Mouse (Mus musculus): ENCODE measurements around the gene Sh3bp5l. TPM values are rescaled to one million over a fixed set of nuclear protein-coding genes. Genes with fewer than 3 reads are reported as not detected.
"Not testable (repeated sequence)": the region's sequence is repeated elsewhere in the genome, so short reads cannot be mapped to it uniquely, and the experiment has no call there.

Sh3bp5l gene
- total RNA-seq (2018; cell fraction: chromatin; rRNA removed) = 10 to 100 TPM in 15 of 26 experiments, 1 to 10 TPM in 11; 1.2 to 27.2 (median 12.7) TPM
- total RNA-seq (2018; cell fraction: cytosol; rRNA removed) = 10 to 100 TPM in 8 of 26 experiments, 1 to 10 TPM in 18; 3.8 to 14.7 (median 7.7) TPM
- total RNA-seq (2018; cell fraction: nucleus; rRNA removed) = 10 to 100 TPM in 12 of 26 experiments, 1 to 10 TPM in 14; 3.1 to 21.4 (median 9.1) TPM
- 6.4 to 11.1 TPM (median 8.6 TPM) in 3 replicates for polyA plus RNA-seq (2018)

GRCm38 (mm10) chr11:58330276-58331148 is at the start of gene Sh3bp5l, which contains the start of gene Zfp672:
TSS of gene Sh3bp5l (plus strand) at chr11:58330724.
TSS of gene Zfp672 (minus strand) at chr11:58330339.
- WGBS (ENCODE audit: missing documents) = under 1% methylated on average over 52 of the region's 52 CpGs
- 0 out of 2 replicates have a peak, but pooled peaks cover 6% of the 10 kb centered on the region for H3K36me3 ChIP-seq (ENCODE audit: inconsistent target)
- H3K79me2 ChIP-seq (ENCODE audit: inconsistent target) = peaks cover 87% of the 10 kb centered on the region
- H3K27ac ChIP-seq = peak within 1 kb of the TSS; percentile 90
- H3K4me3 ChIP-seq (ENCODE audit: inconsistent target) = peak within 1 kb of the TSS; percentile 100

GRCm38 (mm10) chr11:58281970-58282496 is 48.5 kb upstream of the Sh3bp5l start:
- no peaks in the 10 kb centered on the region for H3K79me2 ChIP-seq (ENCODE audit: inconsistent target)
- no peaks in the 10 kb centered on the region for H3K36me3 ChIP-seq (ENCODE audit: inconsistent target)
- WGBS (ENCODE audit: missing documents) = 47% methylated on average over 13 of the region's 13 CpGs
- no peak overlapping the region for H3K27ac ChIP-seq
- H3K4me3 ChIP-seq (ENCODE audit: inconsistent target) = no peak overlapping the region

DNA sequence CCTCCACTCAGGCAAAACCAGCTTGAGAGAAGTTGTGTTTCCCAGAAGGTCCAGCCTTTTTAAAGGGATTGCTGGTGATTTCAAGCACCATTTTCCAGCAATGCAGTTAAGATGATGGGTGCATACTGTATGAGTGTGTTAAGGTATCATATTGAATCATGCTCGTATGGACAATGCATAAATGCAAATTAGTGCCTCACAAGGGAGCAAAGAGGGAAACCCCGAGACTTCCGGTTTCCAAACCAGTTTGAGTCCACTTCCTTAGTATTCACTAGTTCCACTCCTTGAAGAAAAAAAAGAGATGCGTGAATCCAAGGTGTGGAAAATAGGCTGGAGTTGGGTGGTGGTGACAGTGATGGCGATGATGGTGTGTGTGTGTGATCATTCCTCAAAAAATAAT is 48.0 kb upstream of the Sh3bp5l start:
- no peaks in the 10 kb centered on the region for H3K79me2 ChIP-seq (ENCODE audit: inconsistent target)
- no peak overlapping the region for H3K27ac ChIP-seq
- no peaks in the 10 kb centered on the region for H3K36me3 ChIP-seq (ENCODE audit: inconsistent target)
- 46% methylated on average over 5 of the region's 5 CpGs for WGBS (ENCODE audit: missing documents)
- no peak overlapping the region for H3K4me3 ChIP-seq (ENCODE audit: inconsistent target)

DNA sequence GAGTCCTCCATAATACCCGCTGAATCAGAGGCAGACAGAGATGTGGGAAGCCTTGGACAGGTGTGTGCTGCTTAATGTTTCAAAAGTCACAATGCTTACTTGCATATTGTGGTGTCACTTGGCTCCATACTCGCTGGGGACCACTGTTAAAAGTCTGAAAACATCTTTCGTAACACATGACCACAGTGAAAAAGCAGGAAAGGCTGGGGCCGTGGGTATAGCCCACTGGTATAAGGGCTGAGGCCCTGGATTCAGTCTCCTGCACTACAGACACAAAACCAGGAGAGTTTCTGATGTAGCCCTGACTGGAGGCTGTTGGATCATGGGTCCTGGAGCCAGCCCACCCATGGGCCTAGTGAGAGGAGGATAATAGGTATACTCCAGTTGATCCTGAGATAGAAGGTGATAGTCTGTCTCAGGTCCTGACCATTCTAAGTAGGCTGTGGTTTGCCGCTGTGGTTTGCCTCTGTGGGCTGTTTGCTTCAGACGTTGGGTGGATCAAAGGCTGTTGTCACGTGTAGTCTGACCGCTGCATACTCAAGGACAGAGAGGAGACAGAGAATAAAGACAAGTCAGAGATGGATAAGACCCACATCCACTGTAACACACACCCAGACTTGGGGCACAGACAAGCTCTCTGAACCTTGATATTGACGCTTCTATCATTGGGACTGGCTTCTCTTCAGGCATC is 40.4 kb upstream of the Sh3bp5l start:
- Histone ChIP-seq H3K79me2 (ENCODE audit: inconsistent target) (no peaks in the 10 kb centered on the region), H3K27ac (no peak overlapping the region), H3K4me3 (ENCODE audit: inconsistent target) (no peak overlapping the region), H3K36me3 (ENCODE audit: inconsistent target) (no peaks in the 10 kb centered on the region)
- whole genome bisulfite sequencing (ENCODE audit: missing documents) = 21% methylated on average over 9 of the region's 9 CpGs

DNA sequence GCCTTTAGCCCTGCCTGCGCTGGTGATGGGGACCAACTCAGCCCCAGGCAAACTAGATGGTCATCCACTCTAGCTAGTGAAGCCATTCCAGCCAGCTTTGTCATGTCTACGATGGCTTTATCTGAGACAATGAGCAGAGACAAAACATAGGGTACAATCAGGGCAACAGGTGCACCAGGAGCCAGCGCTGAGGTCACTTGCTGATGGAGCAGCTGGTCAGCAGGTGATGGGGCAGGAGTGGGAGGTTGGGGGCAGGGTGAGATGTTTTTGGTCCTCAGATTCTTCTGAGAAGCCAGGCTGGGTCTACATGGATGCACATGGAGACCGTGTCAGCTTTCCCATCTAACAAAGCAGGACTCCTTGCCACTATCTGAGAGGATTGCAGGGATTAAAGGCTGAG is 39.7 kb upstream of the Sh3bp5l start:
- WGBS (ENCODE audit: missing documents) = 84% methylated on average over 4 of the region's 4 CpGs
- H3K36me3 ChIP-seq (ENCODE audit: inconsistent target) = no peaks in the 10 kb centered on the region
- no peak overlapping the region for H3K27ac ChIP-seq
- H3K4me3 ChIP-seq (ENCODE audit: inconsistent target) = no peak overlapping the region
- H3K79me2 ChIP-seq (ENCODE audit: inconsistent target) = no peaks in the 10 kb centered on the region

- 74% methylated on average over 4 of the region's 4 CpGs for whole genome bisulfite sequencing (ENCODE audit: missing documents)
- H3K79me2 ChIP-seq (ENCODE audit: inconsistent target) = no peaks in the 10 kb centered on the region
- no peak overlapping the region for H3K4me3 ChIP-seq (ENCODE audit: inconsistent target)
- no peak overlapping the region for H3K27ac ChIP-seq
- no peaks in the 10 kb centered on the region for H3K36me3 ChIP-seq (ENCODE audit: inconsistent target)
These were observed 37.7 kb upstream of the Sh3bp5l start for GRCm38 (mm10) chr11:58292791-58293190.

DNA sequence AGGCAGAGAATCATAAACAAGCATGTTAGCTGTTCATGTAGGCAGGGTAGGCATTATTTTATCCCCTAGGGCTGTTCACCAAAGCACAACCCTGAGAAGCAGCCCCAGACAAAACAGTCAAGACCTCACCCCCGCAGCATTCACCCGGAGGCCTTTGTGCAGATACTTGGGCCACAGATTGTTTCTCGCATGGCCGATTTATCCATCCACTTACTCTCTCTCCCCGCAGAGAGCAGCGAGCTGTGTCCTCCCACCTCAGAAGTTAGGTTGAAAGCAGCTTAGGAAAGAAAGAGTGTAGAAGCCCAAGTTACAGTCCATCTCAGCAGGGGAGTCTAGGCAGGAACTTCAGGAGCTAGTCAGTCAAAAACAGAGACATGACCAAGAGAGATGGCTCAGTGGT is 33.1 kb upstream of the Sh3bp5l start:
- Histone ChIP-seq H3K79me2 (ENCODE audit: inconsistent target) (no peaks in the 10 kb centered on the region), H3K36me3 (ENCODE audit: inconsistent target) (no peaks in the 10 kb centered on the region), H3K4me3 (ENCODE audit: inconsistent target) (no peak overlapping the region), H3K27ac (no peak overlapping the region)
- 88% methylated on average over 6 of the region's 6 CpGs for WGBS (ENCODE audit: missing documents)

DNA sequence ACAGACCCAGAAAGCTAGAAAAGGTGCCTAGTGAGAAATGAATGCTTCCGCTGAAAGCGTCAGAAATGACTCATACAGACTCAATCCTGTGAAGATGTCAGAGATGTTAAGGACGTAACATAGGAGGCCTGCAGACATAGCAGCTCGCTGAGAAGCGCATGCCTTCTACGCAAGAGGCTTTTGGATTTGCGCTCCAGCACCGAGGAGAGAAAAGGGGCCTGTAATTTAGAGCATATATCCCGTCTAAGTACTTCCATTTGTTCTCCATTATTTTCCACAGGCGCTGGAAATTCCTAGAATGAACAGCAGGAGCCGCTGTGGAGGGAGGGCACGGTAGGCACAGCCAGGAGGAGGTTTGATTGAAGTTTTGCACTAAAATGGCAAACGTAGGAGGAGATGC is 29.5 kb upstream of the Sh3bp5l start:
- 26% methylated on average over 13 of the region's 13 CpGs for WGBS (ENCODE audit: missing documents)
- Histone ChIP-seq H3K4me3 (ENCODE audit: inconsistent target) (peak overlapping the region; percentile 72), H3K27ac (no peak overlapping the region), H3K79me2 (ENCODE audit: inconsistent target) (no peaks in the 10 kb centered on the region), H3K36me3 (ENCODE audit: inconsistent target) (no peaks in the 10 kb centered on the region)

DNA sequence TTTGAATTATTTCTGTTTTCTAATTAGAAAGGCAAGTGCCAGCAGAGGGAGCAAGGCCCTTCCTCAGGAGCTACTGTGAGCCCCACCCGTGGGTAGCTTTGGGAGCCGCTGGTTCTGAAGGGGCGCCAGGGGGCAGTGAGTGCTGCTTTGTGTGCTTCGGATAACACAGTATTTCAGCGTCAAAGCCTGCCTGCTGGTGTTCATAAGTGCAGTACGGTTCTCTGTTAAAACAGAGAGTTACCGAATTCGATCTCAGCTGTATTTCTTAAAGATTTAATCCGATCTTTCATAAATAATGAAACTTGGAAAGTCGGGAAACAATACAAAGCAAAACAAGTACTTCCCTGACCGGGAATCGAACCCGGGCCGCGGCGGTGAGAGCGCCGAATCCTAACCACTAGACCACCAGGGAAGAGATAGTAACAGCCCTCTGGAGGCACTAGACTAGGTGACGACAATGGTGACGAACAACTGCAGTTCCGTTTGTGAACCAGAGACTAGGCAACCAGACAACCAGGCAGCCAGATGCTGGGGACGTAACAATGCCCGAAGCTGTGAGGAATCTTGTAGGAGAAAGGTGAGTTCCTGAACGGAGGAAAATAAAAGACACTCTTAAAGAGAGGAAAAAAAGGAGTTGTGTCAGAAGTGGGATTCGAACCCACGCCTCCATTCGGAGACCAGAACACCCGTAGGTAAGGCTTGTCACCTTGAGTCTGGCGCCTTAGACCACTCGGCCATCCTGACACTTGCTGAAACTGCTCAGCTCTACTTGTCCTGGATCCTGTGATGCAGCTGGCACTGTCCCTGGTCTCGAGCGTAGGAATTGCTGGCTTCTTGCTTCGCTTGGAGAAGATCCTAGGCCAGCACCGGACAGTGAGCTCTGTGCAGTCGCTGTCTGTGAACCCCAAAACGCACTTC is 28.4 kb upstream of the Sh3bp5l start:
- peak overlapping the region; percentile 72 for H3K4me3 ChIP-seq (ENCODE audit: inconsistent target)
- under 1% methylated on average over 36 of the region's 36 CpGs for WGBS (ENCODE audit: missing documents)
- no peaks in the 10 kb centered on the region for H3K79me2 ChIP-seq (ENCODE audit: inconsistent target)
- no peaks in the 10 kb centered on the region for H3K36me3 ChIP-seq (ENCODE audit: inconsistent target)
- peak overlapping the region; percentile 71 for H3K27ac ChIP-seq

DNA sequence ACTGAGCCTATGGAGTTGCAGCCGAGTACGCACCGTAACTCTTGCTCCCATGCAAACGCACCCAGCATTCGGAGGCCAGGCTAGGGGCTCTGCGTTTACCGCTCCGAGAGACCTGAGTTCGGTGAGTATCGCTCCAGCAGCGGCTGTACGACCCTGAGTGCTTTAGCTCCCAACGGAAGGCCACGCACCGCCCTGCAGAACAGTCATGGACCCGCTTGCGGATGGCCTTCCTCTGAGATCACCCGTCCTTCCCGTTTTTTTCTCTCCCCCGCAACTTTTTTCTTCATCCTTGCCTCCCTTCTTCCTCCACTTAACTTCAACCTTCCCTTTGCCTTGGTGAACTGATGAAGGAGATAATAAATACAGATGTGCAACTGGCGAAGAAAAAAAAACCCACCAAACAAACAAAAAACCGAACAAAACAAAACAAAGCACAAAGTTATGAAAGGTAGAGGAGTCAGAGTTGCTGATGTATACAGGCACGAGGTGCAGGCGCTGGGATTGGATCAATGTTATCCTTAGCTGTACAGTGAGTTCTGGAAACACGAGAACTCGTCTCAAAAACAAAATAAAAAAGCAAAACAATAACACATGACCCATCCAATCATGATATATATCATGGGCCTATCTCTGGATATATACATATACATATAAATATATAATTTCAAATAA is 27.6 kb upstream of the Sh3bp5l start:
- no peaks in the 10 kb centered on the region for H3K36me3 ChIP-seq (ENCODE audit: inconsistent target)
- H3K79me2 ChIP-seq (ENCODE audit: inconsistent target) = no peaks in the 10 kb centered on the region
- peak overlapping the region; percentile 72 for H3K4me3 ChIP-seq (ENCODE audit: inconsistent target)
- WGBS (ENCODE audit: missing documents) = 4% methylated on average over 26 of the region's 26 CpGs
- H3K27ac ChIP-seq = peak overlapping the region; percentile 71

DNA sequence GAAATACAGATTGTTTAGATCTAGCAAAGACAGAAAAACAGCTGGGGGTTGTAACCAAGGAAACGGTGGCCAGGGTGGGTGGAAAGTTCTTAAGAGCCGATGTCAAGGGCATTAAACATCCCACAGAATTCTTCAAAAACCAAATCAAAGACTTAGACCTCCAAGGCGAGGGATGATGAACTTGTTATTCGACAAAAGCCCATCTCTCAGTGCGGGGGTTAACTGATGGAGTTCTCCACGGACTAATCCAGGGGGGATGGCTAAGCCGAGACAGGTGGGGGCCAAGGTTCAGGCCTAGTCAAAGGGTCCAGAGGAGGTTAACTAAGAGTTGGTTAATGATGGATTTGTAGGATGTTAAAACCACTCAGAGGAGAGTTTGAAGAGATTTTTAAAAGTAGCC is 26.9 kb upstream of the Sh3bp5l start:
- H3K27ac ChIP-seq = no peak overlapping the region
- WGBS (ENCODE audit: missing documents) = 75% methylated on average over 7 of the region's 7 CpGs
- H3K4me3 ChIP-seq (ENCODE audit: inconsistent target) = no peak overlapping the region; the same call in 1 of the 2 replicates
- H3K79me2 ChIP-seq (ENCODE audit: inconsistent target) = no peaks in the 10 kb centered on the region
- no peaks in the 10 kb centered on the region for H3K36me3 ChIP-seq (ENCODE audit: inconsistent target)

DNA sequence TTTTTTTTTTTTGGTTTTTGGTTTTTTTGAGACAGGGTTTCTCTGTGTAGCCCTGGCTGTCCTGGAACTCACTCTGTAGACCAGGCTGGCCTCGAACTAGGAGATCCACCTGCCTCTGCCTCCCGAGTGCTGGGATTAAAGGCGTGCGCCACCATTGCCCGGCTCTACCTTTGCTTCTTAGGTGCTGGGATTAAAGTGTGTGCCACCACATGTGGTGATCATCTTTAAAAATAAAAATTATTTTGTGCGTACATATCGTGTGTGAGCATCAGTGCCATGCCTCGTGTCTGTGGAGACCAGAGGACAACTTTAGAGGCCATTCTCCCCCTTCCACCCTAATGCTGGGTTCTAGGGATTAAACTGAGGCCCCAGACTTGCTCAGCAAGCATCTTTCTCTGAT is 25.2 kb upstream of the Sh3bp5l start:
- not testable (repeated sequence) for H3K27ac ChIP-seq; H3K79me2 ChIP-seq (ENCODE audit: inconsistent target); H3K36me3 ChIP-seq (ENCODE audit: inconsistent target); H3K4me3 ChIP-seq (ENCODE audit: inconsistent target)
- 86% methylated on average over 3 of the region's 8 CpGs for WGBS (ENCODE audit: missing documents)

DNA sequence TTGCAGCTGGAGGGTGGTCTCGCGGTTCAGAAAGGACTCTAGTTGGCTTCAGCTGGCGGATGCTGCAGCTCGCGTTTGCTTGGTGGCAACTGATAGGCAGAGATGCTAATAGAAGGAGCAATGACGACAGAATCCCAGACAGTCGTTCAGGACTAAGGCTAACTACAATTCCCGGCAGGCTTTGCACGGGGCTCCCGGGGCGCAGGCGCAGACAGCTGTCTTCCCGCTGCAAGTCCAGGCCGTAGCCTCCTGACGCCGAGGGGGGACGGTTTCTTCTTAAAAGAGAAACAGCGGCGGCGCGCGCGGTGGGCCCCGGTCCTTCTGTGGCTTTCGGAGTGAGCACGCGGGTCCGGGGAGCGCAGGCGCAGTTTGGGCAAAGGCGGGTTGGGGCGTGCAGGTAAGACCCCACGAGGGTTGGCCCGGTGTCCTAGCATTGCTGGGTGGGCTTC is 23.6 kb upstream of the Sh3bp5l start, which contains the start of gene Zfp692:
Zfp692 (plus strand) TSS at position 210 of the 449 bp plus-strand sequence.
- Histone ChIP-seq H3K4me3 (ENCODE audit: inconsistent target) (peak within 1 kb of the TSS; percentile 34), H3K36me3 (ENCODE audit: inconsistent target) (no peaks in the 10 kb centered on the region), H3K79me2 (ENCODE audit: inconsistent target) (no peaks in the 10 kb centered on the region), H3K27ac (no peak within 1 kb of the TSS)
- WGBS (ENCODE audit: missing documents) = under 1% methylated on average over 34 of the region's 34 CpGs
